Mouse (Mus musculus) kidney, postnatal 36 days (tissue): ENCODE results near the gene Rab33b.

Source experiments
- DNase-seq, 2 experiments: peaks; one replicate each; pipeline ENCODE4 v3.0.0; 2021 to 2022; ENCODE audit warnings: mixed read lengths in 2 of 2

Rab33b gene

GRCm38 (mm10) chr3:51511983-51512382, 28.3 kb downstream of the Rab33b start:
- no peak for DNase-seq

GRCm38 (mm10) chr3:51517467-51517866, 33.7 kb downstream of the Rab33b start:
- peak in 1 of 2 experiments; percentile 20 for DNase-seq

- no peak for DNase-seq
These were observed 34.4 kb downstream of the Rab33b start for GRCm38 (mm10) chr3:51517878-51518762.

- no peak for DNase-seq
These were observed 35.0 kb downstream of the Rab33b start for GRCm38 (mm10) chr3:51518763-51519121.

- no peak for DNase-seq
These were observed 37.5 kb downstream of the Rab33b start for GRCm38 (mm10) chr3:51521262-51521661.

- no peak for DNase-seq
These were observed 41.6 kb downstream of the Rab33b start for GRCm38 (mm10) chr3:51525186-51525785.

GRCm38 (mm10) chr3:51526891-51527290, 43.2 kb downstream of the Rab33b start:
- no peak for DNase-seq

- peak; percentile 66 to 76 for DNase-seq
These were observed 48.0 kb downstream of the Rab33b start for GRCm38 (mm10) chr3:51531473-51532281.

- DNase-seq: no peak
These were observed 48.5 kb downstream of the Rab33b start for GRCm38 (mm10) chr3:51532282-51532620.

- no peak for DNase-seq
These were observed 49.9 kb downstream of the Rab33b start for GRCm38 (mm10) chr3:51533573-51533972.

- DNase-seq: no peak
These were observed 50.3 kb downstream of the Rab33b start for GRCm38 (mm10) chr3:51534013-51534412.

- peak; percentile 54 to 90 for DNase-seq
These were observed 56.1 kb downstream of the Rab33b start for GRCm38 (mm10) chr3:51539567-51540408.

- DNase-seq: no peak
These were observed 56.9 kb downstream of the Rab33b start for GRCm38 (mm10) chr3:51540659-51541058.

- DNase-seq: no peak
These were observed 60.9 kb downstream of the Rab33b start for GRCm38 (mm10) chr3:51544442-51545128.
